Mouse (Mus musculus) right cerebral cortex, adult 2 months (tissue): ENCODE results near the gene Galt.
A peak's percentile ranks its signal among the peaks of the same experiment; 100 is the strongest.

Experiments
- DNase-seq, 2 experiments: peaks; one replicate each; pipeline ENCODE4 v3.0.0; 2021 to 2022; ENCODE audit warnings: low spot score in 2 of 2

The Galt gene

DNA sequence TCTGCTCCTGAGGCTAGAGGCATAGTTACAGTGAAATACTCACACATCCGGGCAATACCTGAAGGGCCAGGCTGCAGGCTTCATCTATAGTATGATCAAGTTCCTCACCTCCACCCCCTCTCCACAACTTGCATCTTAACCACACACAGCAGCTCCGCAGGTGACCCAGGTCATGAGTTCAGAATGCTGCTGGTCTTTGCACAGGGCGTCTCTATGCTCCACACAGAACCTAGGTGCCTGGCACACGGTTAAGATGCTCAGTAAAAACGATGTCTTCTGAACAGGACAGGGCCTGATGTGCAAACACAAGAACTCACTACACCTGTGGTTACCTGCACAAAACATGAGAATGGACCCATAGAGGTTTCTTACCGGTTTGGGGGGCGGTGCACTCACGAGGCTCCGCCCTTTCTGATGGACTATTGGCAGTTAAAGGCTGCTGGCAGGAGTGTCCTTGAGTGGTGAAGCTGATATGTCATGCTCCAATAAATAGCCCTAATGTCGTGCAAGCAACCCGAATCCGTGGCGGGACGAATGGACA, at the start of gene Galt:
Galt (plus strand) TSS at position 432 of the 541 bp plus-strand sequence.
- no peak for DNase-seq

DNA sequence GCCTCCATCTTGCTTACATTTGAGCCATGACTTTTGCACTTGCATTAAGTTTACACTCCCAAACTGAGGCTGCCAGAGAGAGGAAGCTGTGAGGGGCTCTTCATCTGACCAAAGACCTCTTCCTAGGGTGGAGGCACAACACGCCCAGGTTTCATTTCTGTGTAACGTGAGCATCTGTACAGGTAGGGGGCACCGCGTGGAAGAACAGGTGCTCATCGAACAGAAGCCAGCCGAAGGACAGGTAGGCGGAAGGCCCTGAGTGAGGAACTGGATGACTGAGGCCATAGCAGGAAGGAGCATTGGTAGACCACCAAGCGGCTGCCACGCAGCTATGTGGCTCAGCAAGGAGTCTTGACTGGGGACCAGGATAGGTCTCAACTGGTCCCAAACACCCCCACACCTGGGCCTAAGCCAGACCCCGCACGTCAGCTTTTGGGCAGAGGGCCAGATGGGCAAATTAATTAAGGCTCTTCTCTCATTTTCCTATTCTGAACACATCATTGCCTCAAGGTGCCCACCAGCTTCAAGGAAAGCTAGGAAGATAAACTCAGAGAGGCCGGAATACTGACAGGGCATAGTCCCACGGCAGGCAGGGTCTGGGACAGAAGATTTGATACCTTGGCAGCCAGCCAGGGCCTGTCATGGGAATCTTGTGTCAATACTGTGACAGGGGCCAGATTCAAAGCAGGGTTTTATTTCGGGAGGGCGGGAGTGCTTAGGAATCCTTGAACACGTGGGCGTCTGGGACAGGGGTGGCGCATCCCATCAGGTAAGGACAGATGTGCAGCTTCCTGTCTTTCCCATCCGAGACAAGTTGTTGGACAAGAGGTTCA, 48.9 kb upstream of the Galt start:
- DNase-seq = no peak

DNA sequence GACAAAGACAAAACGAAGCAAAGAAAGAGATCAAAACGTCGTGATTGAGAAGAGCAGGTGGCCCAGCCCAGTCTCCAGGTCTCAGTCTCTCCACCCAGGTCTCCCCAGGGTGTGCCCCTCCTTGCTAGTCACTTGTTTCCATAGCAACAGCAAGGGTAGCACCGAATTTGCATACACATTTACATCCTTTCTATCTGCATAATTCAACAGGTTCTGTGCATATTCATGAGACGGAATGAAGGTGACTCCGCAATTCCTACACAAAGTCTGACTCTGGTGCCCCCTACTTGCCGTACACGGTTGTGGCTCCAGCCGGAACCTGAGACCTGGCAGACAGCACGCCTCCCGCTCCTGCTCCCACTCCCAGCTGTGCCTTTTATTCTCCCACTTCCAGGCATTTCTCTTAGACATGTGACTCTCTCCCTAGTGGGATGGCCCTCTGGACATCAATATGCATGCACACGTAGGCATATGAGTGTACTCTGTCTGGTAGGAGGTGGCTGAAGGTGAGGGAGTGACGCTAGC, 48.0 kb upstream of the Galt start:
- DNase-seq = peak; percentile 83 to 86

DNA sequence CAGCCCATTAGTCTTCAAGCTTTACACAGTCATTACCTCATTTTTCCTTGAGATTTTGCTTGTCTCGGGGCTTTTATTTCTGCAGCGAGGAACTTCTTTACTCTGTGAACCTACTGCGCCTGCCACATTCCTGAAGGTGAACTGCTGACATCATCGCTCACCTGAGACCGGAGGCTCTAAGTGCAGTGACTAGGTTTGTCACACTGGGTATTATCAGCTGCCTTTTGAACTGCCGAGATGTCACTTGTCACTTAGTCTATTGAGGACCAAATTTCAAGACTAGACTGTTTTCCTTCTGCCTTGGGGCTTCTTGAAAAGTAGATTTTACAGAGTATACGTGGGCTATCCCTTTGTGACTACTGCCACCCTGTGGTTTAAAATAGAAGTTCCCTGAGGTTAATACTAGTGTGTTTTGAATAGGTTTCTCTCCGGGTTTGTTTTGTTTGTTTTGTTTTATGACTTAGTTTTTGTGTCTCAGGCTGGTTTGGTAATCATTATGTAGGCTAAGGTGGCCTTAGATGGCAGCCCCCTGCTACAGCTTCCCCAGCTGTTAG, 46.8 kb upstream of the Galt start:
- DNase-seq = no peak

DNA sequence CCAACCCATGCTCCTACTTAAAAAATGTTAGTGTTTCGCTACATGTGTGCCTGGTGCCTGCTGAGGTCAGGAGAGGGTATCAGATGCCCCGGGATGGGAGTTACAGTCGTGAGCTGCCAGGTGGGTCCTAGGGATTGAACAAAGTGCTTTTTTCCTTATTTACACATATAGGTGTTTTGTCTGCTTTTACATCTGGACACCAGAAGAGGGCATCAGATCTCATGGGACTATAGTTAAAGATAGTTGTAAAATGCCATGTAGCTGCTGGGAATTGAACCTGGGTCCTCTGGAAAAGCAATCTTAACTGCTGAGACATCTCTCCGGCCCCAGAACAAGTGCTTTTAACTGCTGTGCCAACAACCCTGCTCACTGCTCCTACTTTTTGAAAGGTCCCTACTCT, 44.8 kb upstream of the Galt start:
- no peak for DNase-seq

DNA sequence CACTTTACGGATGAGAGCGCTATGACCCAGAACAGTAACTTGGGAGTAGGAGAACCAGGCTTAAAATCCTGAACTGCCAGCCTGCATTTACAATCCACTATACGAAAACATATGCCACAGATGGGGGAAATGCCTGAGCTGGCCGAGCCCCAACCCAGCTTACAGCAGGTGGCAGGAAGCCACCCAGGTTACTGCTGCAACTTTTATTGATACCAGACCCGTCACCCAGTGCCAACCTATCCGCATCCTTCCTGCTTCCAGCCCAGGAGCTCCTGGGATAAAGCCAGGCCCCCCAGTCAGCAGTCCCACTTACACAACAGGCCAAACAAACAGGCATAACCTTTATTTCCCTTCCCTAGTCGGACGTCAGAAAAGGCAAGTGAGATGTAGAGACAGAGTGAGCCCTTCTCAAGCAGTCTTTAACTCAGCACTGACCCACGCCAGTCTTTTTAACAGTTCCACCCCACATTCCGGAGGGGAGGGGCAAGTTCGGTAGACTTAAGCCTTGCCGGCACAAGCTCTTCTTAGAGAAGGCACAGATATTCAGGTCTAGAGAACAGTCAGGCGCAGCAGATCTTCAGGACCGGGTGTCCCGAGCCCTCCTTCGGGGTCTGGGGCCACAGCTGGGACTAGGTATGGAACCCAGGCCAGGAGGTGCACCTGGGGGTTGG, 43.2 kb upstream of the Galt start:
- DNase-seq = no peak

DNA sequence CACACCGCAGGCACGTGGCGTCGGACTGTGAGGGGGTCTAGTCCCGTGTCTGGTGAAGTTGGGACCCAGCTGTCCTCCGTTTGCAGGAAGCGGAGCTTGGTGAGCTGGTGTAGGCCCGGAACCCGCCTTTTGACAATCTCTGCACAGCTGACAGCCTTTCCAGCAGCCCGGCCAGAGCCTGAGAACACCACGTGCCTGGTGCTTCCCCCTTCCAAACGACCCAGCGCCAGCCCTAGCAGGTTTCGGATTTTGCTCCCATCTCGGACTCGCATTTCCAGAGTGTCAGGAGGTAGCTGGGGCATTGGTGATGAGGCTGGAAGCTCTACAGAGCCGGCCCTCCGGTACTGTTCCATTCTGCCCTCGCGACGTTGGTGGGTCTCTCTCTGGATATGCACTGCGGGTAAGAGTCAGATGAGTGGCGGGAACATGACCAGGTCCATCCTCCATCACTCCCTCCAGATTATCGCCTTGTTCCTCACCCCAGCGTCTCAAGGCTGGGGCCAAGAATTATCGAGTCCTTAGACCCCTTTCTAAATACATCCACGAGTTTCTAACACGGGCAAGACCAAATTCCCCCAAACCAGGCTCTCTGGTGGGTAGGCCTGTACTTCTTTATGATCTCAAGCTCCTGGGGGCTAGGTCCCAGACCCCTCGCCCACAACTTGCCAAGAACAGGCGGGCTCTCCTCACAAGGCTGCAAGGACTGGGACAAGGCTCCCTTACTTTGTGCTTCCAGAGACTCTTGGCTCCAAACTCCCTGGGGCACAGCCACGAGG, 42.4 kb upstream of the Galt start:
- no peak for DNase-seq

DNA sequence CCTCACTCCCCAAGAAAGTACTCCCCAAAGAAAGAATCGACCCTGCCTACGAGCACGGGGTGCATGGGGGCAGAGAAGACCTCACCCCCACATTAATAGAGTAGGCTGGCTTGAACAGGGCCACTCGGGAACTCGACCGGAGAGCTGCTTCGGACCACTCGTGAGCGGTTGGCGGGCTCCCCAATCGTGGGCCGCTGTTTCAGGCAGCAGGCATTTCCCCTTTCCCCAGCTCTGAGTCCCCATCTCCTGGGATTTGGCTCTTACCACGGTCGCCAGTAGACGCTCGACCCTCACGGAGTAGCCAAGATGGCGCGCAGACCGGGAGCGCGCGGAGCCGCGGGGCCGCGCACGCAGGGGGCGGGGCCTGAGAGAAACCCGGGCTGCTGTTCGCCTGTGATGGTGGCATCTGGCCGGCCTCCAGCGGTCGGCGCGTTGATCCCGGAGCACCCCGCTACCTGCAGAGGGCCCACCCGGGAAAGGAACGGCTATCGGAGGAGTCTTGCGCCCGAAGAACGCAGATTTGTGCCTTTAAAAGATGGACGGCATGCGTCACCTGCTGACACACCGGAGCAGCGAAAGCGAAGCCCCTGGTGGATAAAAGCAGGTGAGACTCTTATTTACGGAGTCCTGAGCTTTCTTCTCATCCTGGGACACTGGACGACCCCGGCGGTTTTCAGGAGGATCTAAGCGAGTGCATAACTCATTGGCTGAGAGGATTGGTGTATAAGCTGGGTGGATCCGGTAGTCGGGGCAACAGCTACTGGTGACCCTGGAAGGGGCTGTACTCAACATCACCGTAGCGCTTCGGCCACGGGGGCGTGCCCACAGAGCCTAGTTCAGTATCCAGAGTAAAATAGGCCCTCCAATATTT, 41.6 kb upstream of the Galt start, which contains the start of gene Rpp25l:
Rpp25l (minus strand) TSS at position 338 of the 871 bp plus-strand sequence.
- DNase-seq = peak; percentile 76 to 87

DNA sequence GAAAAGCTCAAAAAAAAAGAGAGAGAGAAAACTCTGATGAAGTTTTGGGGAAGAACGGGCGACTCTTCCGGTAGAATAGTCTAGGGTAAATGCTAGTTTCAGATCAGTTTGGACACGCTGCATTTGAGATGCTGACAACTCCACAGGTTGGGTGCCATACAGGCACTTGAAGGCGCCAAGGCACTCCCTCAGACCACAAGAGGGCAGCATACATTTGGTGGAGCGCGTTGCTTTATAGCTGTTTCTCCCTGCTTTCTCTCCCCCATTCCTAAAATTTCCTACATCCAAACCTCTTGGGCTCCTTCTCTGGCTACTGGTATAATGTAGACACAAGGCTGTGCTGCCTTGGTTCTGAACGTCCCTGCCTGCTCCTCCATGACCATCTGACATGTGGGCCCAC, 40.8 kb upstream of the Galt start:
- peak; percentile 78 to 80 for DNase-seq

DNA sequence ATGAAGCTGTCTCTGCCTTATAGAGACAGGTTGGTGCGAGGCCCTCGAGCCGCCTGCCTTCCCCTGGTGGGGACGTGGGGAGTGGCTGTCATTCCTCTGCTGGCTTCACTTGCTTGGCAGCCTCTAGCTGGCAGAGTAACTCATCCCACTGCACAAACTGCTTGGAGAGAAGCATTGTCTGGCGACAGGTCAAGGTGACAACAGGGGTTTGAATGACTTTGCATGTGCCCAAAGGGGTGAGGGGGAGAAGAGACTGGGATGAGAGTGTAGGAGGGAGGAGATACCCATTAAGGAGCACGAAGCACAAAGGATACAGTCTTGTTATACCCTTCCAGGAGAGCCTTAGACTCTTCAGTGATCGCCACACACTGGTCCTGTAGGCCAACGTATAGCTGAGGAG, 39.9 kb upstream of the Galt start:
- DNase-seq = no peak

DNA sequence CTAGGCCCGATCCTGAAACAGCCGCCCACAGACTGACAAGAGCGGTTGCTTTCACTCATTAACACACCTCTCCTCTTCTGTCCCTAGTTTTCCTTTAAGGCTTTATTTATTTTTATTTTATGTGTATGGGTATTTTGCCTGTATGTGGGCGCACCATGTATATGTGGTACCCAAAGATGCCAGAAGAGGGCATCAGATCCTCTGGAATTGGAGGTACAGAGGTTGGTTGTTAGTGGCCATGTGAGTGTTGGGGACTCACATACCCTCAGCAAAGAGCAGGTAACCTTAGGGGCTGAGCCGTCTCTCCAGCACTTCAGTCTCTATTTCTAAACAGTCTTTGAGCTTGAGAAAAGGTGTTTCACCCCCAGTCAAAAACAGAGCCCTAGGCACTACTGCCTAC, 39.4 kb upstream of the Galt start:
- peak; percentile 62 to 71 for DNase-seq

DNA sequence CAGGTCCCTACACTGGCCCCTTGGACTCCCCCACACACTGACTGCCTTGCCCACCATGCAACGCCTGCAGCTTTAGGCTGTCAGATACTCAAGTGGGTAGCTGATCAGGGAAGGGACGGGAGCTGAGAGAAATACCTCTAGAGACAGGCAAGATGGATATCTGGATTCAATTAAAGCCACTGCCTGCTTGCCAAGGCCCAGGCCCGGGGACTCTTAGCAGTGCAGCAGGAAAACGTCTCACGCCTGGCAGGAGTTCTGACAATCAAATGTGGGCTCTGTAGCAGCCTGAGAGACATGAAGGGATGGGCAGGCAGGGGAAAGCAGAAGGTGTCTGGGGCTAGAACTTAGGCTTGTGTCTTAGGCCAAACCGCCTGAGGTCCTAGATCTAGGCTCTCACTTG, 38.2 kb upstream of the Galt start:
- no peak for DNase-seq

DNA sequence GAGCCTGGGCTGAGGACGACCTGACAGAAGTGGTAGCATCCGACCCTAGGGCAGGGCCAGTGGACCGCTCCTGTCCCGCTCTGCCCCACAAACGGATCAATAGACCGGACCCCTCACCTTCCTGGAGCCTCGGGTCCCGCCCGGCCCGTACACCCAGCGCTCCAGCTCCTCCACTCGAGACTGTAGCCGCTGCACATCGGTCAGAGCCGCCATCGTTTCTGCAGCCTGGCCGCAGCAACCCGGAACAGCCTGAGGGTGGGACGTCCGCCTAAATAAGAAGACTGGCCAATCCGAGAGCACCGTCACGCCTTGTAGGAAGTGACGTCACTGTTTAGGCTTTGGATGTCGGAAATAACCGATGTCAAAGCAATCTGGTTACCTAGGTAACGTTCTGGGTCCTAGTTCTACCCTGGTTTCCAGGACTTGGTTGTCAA, 32.1 kb upstream of the Galt start, which contains the start of gene Dctn3:
Dctn3 (minus strand) TSS at position 253 of the 434 bp plus-strand sequence.
- DNase-seq = peak; percentile 92 to 97

DNA sequence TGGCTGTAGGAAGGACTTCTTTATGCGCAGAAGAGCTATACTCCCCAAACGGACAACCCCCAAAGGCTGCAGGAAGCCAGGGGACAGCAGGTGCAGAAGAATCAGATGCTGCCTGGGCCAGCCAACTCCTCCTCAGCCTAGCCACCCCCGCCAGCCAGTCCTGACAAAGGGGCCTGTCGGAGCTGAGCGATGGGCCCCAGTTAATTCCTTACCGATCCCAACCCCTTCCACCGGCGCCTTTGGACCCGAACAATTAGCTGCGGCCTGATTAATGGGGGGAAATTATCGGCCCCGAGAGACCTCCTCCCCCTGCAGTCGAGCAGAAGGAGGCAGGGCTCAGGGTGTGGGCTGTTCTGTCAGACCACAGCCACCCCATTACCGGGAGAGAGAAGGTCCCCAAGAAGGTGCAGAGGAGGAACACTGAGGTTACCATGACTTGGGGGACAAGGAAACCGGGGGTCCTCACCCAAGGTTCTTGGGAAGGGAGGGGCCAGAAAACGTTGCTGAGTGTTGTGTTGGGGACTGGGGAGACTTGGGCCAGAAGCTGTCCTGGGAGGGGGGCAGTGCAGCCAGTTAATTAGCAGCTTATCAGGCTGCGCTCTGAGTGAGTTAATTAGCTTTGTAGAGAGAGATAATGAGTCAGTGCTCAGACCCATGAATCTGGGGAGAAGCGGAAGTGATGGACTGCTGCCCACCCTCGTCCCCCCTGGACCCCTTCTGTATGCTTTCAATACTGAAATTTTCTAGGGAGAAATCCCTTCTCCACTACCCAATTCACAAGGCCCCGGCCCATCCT, 28.0 kb upstream of the Galt start:
- no peak for DNase-seq

DNA sequence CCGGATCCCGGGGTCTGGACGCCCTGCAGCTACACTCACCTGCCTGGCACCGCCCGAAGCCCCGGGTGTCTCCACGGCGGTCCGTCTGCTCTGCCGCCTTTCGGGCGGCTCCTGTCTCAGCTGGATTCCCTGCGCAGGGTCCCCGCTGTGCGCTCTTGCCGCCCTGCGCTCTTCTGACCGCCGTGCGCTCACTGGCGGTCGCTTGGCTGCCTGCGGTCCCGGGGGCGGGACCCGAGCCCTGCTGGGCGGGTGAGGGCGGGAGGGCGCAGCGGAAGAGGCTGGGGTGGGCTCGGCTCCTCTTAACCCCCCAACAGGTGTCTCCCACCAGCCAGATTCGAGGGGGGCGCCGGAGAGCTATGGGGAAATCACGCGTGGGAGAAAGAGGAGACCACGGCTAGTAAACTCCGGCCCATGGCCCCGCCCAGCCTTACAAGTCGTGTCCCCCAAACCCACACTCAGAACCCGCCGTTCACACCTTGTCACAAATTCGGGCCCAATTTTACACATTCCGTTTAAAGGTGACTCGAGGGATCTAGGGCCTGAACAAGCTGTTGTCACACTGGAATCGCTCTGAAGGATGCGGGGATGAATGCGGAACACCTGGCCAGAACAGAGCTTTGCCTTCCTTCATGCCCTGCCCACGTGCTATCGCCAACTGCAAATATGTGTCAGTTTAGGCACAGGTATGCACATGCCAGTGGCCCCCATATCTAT, 23.8 kb upstream of the Galt start, which contains the start of gene Arid3c:
Arid3c (minus strand) TSS at position 91 of the 714 bp plus-strand sequence.
- no peak for DNase-seq

DNA sequence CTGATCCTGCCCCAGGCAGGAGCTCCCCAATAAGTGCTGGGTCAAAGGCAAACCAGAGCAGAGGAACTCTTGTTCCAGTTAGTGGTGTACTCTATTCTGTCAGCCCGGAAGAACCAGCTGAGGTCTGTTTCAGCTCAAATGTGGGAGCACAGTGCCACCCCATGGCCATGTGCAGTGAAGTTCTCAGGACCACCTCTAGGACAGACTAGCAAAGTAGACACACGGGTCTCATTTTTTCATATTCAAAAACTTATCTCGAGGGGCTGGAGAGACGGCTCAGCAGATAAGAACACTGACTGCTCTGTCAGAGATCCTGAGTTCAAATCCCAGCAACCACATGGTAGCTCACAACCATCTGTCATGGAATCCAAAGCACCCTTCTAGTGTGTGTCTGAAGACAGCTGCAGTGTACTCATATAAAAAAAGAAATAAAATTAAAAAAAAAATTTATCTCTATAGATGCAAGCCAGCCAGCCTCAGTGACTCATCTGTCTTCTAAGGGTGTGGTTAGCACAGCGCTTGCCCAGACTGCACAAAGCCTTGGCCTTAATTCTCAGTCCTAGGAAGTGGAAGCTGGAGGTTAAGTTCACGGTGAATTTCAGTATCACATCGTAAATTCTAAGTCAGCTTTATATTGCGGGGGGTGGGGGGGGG, 17.3 kb upstream of the Galt start:
- peak; percentile 79 to 82 for DNase-seq

DNA sequence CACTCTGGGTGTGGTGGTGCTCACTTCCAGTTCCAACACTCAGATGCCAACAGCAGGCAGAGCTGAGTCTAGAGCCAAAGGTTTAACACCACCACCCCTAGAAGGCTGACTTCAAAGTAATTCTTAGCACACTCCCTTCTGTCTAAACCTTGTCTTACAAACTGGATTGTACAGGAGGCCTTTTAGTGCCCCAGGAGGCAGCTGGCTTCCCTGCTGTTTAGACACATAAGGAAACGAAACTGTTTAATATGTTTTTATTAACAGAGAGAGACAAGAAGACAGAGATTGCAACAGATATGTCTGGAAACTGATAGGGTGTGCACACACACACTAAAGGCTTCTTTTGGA, 16.8 kb upstream of the Galt start:
- DNase-seq = no peak

DNA sequence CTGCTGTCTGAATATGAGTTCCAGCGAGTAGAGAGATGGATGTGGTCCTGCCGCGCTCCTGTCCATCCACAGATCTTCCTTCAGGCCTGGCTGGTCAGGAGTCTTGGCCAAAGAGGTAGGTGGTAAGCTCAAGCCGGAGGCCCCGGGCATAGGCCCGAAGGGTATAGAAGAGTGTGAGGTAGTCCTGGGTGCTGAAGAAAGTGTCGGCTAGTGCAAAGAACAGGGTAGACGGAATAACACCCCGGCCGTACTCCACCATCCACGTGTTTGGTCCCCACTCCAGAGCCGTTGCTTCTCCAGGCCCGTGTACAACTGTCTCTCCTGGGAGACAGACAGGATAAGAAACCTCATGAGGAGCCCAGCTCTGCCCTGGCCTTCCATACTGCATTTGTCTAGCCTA, 15.8 kb upstream of the Galt start:
- no peak for DNase-seq
